Mouse (Mus musculus): ENCODE results near the gene B3galnt2.
"Not testable (repeated sequence)": the region's sequence is repeated elsewhere in the genome, so short reads cannot be mapped to it uniquely, and the experiment has no call there.

B3galnt2 gene

DNA sequence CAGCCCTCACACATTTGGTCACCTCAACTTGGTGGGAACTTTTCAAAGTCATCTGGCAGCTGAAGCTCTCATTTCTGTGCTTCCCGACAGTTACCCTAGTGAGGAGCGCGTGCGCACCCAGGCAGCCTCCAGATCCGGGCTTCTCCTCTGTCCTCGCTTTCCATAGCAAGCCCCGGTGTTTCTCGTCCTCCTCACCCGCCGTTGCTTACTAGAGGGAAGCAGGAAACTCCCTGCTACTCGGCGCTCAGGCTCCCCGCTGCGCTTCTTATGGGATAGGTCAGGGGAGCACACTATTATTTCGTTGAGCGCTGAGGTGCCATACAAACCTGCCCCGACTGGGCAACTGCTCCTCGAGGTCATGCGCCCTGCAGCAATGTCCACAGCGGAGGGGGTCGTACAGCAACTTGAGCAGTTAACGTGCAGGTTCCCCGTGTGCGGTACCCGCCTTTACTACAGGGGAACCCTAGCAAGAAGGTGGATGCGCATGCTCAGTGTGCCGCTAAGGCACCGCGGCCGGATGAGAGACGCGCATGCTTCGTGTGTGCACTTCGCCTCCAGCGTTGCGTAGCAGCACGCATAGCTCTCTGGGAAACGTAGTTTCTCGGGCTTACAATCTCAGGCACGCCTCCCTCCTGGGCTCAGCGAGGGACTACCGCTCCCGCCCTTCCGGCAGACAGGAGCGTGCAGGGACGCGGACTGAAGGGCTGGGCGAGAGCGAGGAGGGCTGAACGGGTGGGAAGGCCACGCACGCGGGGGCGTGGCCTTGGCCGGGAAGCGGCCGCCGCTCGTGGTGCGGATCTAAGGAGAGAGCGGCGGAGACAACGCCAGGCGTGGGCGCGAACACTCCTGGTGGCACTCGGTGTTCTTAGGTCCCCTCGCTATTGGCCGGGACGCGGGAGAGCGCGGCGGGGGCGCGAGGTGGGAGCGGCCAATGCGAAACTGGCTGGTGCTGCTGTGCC is at the start of gene B3galnt2:
TSS of gene B3galnt2 (plus strand) at position 596 of the 959 bp plus-strand sequence.
- Histone ChIP-seq H3K27me3 (ENCODE audit: control insufficient read depth, insufficient read depth, low read length, poor library complexity, severe bottlenecking) (no peaks in the 10 kb centered on the region), H3K36me3 (ENCODE audit: control insufficient read depth, insufficient read depth, low read length, poor library complexity, severe bottlenecking) (no peaks in the 10 kb centered on the region)
- peak; percentile 99 for DNase-seq (ENCODE audit: low read depth, low spot score)

DNA sequence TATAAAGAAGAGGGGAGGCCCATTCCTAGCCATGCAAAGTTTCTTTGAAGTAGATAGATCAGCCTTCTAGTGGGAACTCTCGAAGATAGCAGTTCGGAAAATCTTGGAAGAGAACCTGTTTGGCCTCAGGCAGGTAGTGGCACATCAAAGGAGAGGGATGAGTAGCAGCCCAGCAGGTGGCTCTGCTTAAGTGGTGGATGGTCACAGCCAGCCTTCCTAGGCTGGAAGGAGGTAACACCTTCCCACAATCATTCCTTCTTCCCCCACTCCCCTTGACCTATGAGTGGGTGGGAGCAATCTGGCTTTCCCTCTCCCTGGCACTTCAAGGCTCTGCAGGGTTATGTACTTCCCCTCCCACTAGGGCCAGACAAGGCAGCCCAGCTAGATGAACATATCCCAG is 42.9 kb upstream of the B3galnt2 start:
- no peak for DNase-seq (ENCODE audit: low read depth, low spot score)
- H3K27me3 ChIP-seq (ENCODE audit: control insufficient read depth, insufficient read depth, low read length, poor library complexity, severe bottlenecking), result no peaks in the 10 kb centered on the region
- no peaks in the 10 kb centered on the region for H3K36me3 ChIP-seq (ENCODE audit: control insufficient read depth, insufficient read depth, low read length, poor library complexity, severe bottlenecking)

DNA sequence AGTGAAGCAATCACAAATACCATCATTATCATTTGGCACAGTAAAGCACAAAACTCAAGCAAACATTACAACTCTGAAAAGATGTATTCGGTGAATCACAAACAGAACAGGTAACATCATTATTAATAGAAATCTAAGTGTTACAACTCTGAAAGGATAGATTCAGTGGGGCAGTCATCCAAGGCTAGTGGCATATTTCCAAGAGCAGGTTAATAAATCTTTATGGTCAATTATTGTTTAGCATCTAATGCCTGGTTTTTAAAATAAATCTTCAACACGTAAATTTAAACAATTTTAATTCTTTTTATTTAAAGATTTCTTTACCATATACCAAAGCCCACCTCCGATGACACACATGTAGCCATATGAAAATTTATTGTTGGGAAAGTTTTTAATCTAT is 34.9 kb upstream of the B3galnt2 start:
- no peak for DNase-seq (ENCODE audit: low read depth, low spot score)
- Histone ChIP-seq H3K27me3 (ENCODE audit: control insufficient read depth, insufficient read depth, low read length, poor library complexity, severe bottlenecking) (no peaks in the 10 kb centered on the region), H3K36me3 (ENCODE audit: control insufficient read depth, insufficient read depth, low read length, poor library complexity, severe bottlenecking) (no peaks in the 10 kb centered on the region)

DNA sequence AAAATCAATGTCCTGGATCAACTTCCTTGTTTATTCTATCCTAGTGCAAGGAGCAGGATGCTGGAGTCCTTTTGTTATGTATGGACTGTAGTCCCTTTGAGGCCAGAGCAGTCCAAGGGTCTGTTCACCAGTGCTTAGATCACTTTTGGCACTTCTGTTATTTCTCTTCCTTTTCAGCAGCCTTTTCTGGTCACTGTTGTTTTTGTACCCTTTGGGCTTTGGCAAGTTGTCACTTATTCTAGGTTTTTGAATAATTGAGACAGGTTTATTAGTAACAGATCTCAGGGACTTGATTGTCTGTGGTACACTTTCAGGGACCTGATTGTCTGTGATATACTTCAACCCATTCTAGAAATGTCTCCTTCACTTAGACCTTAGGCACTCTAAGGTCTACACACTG is 31.7 kb upstream of the B3galnt2 start:
- Histone ChIP-seq H3K27me3 (ENCODE audit: control insufficient read depth, insufficient read depth, low read length, poor library complexity, severe bottlenecking) (no peaks in the 10 kb centered on the region), H3K36me3 (ENCODE audit: control insufficient read depth, insufficient read depth, low read length, poor library complexity, severe bottlenecking) (no peaks in the 10 kb centered on the region)
- DNase-seq (ENCODE audit: low read depth, low spot score), result no peak

DNA sequence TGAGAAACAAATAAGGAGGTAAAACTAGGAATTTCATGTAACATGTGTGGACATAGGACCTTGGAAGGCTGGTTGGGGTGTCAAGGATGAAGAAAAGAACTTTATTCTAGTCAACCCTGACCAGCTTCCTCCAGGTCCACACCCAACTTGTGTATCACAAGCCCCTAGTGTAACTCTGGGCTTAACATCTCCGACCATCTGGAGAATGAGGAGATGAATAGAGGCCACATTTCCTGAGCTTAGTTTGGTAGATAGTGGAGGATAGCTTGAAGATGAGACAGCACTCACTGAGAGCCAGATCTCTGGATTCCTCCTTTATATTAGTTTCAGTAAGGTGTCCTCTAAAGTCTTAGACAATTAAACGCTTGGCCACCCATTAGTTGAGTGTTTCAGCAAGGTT is 24.3 kb upstream of the B3galnt2 start:
- H3K27me3 ChIP-seq (ENCODE audit: control insufficient read depth, insufficient read depth, low read length, poor library complexity, severe bottlenecking), result no peaks in the 10 kb centered on the region
- H3K36me3 ChIP-seq (ENCODE audit: control insufficient read depth, insufficient read depth, low read length, poor library complexity, severe bottlenecking), result no peaks in the 10 kb centered on the region
- no peak for DNase-seq (ENCODE audit: low read depth, low spot score)

DNA sequence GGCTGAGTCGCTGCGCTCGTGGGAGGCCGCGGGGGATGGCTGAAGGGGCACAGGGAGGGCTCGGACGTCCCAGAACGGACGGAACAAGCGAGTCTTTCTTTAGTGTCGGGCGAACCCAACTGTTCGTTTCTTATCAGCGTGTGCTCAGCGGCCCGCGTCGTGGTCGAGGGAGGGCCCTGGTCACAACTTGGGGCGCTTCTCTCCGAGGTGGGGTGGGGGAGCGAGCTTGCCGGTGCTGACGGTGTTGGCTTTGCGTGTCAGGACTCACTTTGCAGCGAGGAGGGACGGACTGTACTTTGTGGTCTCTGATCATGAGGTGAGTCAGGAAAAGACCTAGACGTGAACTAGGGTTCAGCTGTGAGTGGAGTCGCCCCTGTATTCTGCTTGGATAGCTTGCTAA is 662 bp downstream of the B3galnt2 start:
- Histone ChIP-seq H3K27me3 (ENCODE audit: control insufficient read depth, insufficient read depth, low read length, poor library complexity, severe bottlenecking) (no peaks in the 10 kb centered on the region), H3K36me3 (ENCODE audit: control insufficient read depth, insufficient read depth, low read length, poor library complexity, severe bottlenecking) (no peaks in the 10 kb centered on the region)
- peak; percentile 51 for DNase-seq (ENCODE audit: low read depth, low spot score)

DNA sequence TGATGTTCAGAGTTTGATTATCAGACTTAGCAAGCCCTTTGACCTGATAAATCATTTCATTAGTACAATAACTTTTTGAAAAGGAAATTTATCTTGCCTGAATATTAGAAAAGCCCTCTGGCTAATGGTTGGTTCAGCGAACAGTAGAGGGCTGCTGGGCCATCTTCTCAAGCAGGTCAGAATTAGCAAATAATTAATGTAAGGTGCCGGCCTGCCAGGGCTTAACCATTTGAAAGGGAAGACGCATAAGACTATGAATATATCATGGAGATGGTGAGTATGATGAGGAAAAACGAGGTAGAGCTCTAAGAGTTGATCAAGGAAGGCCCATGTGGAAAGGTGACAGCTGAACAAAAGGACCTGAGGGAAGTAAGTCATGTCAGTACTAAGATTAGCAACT is 2.4 kb downstream of the B3galnt2 start:
- DNase-seq (ENCODE audit: low read depth, low spot score), result no peak
- no peaks in the 10 kb centered on the region for H3K36me3 ChIP-seq (ENCODE audit: control insufficient read depth, insufficient read depth, low read length, poor library complexity, severe bottlenecking)
- no peaks in the 10 kb centered on the region for H3K27me3 ChIP-seq (ENCODE audit: control insufficient read depth, insufficient read depth, low read length, poor library complexity, severe bottlenecking)

DNA sequence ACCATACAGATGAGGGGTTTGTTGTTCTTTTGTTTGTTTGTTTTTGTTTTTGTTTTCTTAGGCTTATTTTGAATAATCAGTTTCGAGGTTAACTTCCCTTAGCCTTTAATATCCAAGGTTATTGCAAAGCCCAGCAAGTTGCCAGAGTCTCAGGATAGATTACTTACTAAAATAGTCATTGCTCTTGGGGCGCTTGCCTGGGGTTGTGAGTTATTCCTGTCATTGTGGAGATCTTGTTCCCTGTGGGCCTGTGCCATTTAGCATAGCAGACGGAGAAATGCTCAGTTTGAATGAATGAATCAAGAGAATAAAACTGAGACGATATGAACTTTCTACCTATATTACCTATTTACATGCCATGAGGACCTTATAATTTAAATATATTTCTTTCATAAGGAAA is 5.9 kb downstream of the B3galnt2 start:
- Histone ChIP-seq H3K36me3 (ENCODE audit: control insufficient read depth, insufficient read depth, low read length, poor library complexity, severe bottlenecking) (no peaks in the 10 kb centered on the region), H3K27me3 (ENCODE audit: control insufficient read depth, insufficient read depth, low read length, poor library complexity, severe bottlenecking) (no peaks in the 10 kb centered on the region)
- DNase-seq (ENCODE audit: low read depth, low spot score), result no peak

DNA sequence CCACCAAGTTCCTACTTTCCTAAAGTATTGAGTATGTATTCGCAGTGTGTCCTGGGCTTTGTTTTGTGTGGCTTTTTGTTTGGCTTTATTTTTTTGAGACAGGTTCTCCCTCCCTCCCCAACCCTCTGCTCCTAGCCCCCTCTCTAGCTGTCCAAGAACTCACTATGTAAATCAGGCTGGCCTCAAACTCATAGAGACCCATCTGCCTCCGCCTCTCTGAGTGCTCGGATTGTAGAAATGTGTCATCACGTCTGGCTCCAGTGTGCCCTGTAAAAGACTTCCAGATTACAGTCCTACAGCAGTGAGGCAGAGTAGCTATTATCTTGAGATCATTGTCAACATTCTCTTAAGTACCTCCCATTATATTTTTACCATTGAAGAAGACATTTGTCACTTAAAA is 6.8 kb downstream of the B3galnt2 start:
- DNase-seq (ENCODE audit: low read depth, low spot score), result no peak
- H3K36me3 ChIP-seq (ENCODE audit: control insufficient read depth, insufficient read depth, low read length, poor library complexity, severe bottlenecking), result no peaks in the 10 kb centered on the region
- H3K27me3 ChIP-seq (ENCODE audit: control insufficient read depth, insufficient read depth, low read length, poor library complexity, severe bottlenecking), result no peaks in the 10 kb centered on the region

DNA sequence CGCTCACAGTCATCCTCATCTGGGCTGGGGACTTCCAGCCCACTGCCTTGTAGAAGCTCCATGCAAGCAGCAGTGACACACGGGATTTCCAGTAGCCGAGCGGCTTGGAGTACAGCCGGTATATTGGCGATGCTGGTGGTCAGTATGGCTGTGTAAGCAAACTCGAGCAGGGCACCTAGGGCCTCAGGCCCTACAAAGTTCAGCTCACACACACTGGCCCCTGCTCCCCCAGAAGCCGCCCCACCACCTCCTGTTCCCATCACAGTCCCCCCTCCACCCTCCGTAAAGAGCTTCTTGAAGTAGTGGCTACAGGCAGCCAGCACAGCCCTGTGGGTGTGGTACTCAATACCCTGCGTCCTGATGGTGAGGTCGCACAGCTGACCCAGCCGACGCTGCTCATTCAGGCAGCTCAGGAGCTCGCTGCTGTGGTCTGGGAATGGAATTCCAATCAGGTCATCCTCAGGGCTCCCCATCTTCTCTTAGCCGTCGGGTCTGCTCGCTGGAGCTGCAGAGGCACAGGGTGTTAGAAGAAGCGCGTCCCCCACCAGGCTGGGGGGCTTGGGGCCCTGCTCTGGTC is 11.2 kb downstream of the B3galnt2 start:
- Histone ChIP-seq H3K27me3 (ENCODE audit: control insufficient read depth, insufficient read depth, low read length, poor library complexity, severe bottlenecking) (no peaks in the 10 kb centered on the region), H3K36me3 (ENCODE audit: control insufficient read depth, insufficient read depth, low read length, poor library complexity, severe bottlenecking) (no peaks in the 10 kb centered on the region)
- DNase-seq (ENCODE audit: low read depth, low spot score), result no peak

DNA sequence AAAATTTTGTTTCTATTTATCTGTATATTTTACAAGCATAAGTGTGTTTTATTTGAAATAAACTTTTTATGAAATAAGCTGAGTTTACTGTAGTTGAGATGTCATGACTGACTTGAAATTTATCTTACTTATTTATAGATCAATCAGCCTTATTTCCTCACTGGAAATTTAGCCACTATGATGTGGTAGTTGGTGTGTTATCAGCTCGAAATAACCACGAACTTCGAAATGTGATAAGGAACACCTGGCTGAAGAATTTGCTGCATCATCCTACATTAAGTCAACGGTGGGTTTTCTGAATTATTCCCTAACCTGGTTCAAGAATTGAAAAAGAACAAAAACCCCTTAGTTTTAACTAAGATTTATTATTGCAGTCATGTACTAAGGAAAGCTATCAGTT is 11.9 kb downstream of the B3galnt2 start:
- H3K27me3 ChIP-seq (ENCODE audit: control insufficient read depth, insufficient read depth, low read length, poor library complexity, severe bottlenecking), result no peaks in the 10 kb centered on the region
- no peaks in the 10 kb centered on the region for H3K36me3 ChIP-seq (ENCODE audit: control insufficient read depth, insufficient read depth, low read length, poor library complexity, severe bottlenecking)
- no peak for DNase-seq (ENCODE audit: low read depth, low spot score)

DNA sequence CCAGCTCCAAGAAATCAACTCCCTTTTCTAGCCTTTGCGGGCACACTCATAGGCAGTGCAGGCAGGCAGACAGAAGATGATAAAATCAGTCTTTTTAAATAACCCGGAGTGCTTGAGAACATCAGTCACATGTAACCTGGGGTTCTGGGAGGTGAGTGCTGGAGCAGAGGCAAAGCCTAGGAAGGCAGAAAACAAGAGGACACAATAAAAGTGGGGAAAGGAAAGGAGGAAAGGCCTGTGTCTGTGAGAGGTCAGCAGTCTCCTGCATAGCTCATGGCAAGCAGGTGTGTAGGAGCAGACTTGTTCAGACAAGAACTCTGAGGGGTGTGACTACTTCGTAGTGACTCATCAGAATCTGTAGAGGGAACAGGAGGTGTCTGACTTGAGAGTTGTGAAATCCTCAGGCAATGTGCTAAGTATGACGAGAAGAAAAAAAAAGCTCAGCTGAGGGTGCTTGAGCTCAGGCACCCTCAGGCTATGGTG is 14.4 kb downstream of the B3galnt2 start:
- H3K36me3 ChIP-seq (ENCODE audit: control insufficient read depth, insufficient read depth, low read length, poor library complexity, severe bottlenecking), result no peaks in the 10 kb centered on the region
- DNase-seq (ENCODE audit: low read depth, low spot score), result no peak
- H3K27me3 ChIP-seq (ENCODE audit: control insufficient read depth, insufficient read depth, low read length, poor library complexity, severe bottlenecking), result no peaks in the 10 kb centered on the region

DNA sequence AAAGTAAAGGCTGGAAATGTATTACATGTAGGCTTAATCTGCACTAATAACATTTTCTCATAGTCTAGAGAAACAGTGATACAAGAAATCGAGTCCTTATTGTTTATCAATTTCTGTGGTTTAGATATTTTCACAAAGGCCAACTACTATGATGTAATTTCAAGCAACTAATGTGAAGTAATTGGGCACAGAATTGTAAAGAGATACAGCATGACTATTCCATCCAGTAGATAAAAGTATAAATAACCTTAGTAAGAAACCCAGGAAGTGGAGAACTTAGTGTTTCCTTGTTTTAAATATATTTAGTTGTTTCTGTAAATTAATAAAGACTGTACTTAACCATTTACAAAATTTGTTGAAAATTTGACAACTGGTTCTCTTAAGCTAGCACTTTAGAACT is 15.5 kb downstream of the B3galnt2 start:
- no peaks in the 10 kb centered on the region for H3K27me3 ChIP-seq (ENCODE audit: control insufficient read depth, insufficient read depth, low read length, poor library complexity, severe bottlenecking)
- H3K36me3 ChIP-seq (ENCODE audit: control insufficient read depth, insufficient read depth, low read length, poor library complexity, severe bottlenecking), result no peaks in the 10 kb centered on the region
- DNase-seq (ENCODE audit: low read depth, low spot score), result no peak

DNA sequence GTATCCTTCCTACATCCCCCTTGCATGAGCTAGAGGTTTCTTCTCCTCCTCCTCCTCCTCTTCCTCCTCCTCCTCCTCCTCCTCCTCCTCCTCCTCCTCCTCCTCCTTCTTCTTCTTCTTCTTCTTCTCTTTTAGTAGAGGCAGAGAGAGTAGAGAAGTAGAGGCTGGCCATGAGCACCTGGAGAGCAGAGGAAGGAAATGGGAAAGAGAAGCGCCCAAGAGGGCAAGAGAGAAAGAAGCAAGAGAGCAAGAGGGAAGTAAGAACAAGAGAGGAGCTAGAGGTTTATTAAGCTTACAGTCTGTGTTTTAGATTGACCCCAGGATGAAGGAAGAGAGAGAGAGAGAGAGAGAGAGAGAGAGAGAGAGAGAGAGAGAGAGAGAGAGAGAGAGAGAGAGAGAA is 27.6 kb downstream of the B3galnt2 start:
- not testable (repeated sequence) for DNase-seq (ENCODE audit: low read depth, low spot score); H3K27me3 ChIP-seq (ENCODE audit: control insufficient read depth, insufficient read depth, low read length, poor library complexity, severe bottlenecking)

DNA sequence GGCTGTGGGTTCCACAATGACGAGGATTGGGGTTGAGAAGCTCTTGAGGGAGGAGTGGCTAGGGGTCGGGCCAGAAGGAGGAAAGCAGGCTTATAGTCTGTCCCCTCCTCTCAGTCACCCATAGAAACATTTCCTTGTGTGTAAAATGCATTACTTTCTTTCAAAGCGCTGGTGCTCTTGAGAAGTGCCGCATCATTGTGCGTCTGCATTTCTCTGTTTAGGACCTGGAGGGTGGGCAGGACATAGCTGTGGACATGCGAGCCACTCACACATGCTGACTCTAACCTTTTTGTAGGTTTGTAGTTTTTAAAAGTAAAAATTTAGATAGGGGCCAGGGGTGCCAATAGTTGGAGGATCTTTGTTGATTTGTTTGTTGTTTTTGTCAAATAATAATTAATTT is 29.3 kb downstream of the B3galnt2 start:
- no peak for DNase-seq (ENCODE audit: low read depth, low spot score)
- peaks cover 4% of the 10 kb centered on the region; the same call in 1 of the 2 replicates for H3K36me3 ChIP-seq (ENCODE audit: control insufficient read depth, insufficient read depth, low read length, poor library complexity, severe bottlenecking)
- H3K27me3 ChIP-seq (ENCODE audit: control insufficient read depth, insufficient read depth, low read length, poor library complexity, severe bottlenecking), result no peaks in the 10 kb centered on the region

More for the DNA sequence above, 27.6 kb downstream of the B3galnt2 start:
- H3K36me3 ChIP-seq (ENCODE audit: control insufficient read depth, insufficient read depth, low read length, poor library complexity, severe bottlenecking), result not testable (repeated sequence)

Measured in splenic B cell, adult 2 months (primary cell).